Mouse (Mus musculus): ENCODE data around the gene Hist1h2ac.

The Hist1h2ac gene

DNA sequence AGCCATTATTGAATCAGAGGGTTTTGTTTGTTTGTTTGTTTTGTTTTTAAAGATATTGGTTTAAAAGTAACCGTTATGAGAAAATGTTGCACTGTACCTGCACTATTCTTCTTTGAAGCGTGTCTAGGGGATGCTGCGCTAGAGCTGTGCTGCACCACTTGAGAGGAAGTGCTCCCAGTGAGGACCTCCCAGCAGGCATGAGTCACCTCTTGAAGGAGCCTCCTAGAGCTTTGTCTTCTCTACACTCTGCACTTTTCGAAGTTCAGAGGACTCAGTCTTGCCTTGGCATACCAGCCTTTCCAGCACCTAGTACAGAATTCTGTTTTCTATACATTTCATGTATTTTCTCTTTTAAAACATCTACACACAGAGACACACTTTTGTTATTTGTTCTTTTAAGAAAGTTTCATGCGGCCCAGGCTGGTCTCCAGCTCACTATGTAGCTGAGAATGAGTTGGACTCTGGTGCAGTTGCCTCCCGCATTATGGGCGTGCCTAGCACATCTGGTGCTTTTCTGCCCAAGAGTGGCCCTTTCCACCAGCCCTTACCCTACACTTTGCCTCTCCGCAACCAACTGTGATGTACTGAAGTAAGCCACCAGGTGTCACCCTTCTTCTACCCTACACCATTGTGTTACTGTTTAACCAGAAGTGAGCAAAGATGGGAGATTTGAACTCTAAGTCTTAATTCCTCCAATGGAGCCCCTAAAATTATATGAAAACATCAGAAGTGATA, 17.2 kb upstream of the Hist1h2ac start:
- 19% methylated on average over 8 of the region's 8 CpGs for WGBS

DNA sequence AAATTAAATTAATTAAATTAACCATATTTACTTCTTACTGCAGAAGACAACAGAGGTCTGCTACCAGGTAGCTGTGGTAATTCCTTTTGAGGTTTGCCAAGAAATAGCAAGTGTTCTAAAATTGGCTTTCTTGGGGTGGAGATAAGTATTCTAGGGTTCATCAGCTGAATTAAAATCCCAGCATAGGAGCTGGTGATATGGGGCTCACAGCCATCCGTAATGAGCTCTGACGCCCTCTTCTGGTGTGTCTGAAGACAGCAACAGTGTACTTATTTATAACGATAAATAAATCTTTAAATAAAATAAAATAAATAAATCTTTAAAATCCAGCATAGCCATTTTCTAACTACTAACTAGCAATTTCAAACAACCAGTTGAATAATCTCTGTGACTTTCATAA, 16.0 kb upstream of the Hist1h2ac start:
- 54% methylated on average over 3 of the region's 3 CpGs for WGBS

DNA sequence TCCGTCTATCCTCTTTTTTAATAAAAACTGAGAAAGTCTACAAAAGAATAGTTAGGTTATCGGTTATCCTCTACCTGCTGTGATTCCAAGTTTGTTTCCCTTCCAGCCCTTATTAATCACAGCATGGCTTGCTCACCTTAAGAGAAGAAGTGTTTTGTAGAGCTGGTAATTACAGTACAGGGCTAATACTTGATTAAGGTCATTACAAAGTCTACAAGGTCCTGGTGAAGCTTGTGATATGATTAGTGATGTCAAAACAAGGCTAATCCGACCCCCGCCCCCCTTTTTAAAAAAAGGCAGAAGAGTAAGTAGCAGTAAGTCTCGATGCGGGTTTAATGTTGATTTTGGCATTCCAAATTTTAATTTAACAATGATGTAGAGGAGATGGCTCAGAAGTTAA, 15.2 kb upstream of the Hist1h2ac start:
- 42% methylated on average over 6 of the region's 6 CpGs for WGBS

DNA sequence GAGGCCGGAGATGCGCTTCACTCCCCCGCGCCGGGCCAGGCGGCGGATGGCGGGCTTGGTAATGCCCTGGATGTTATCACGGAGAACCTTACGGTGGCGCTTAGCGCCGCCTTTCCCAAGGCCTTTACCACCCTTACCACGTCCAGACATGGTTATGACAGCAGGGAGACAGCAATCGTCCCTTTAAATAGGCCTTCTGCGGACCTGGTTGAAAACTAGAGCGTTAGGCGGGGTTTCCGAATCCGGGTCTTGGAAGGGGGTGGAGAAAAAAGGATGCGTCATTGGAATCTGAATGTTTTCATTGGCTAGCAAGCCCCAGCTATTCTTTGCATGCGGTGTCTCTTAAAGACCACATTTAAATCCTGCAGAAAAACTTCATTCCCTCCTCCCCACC, 14.5 kb upstream of the Hist1h2ac start, which contains the start of gene Hist1h4c:
Gene Hist1h4c (minus strand): TSS at position 155 of the 394 bp plus-strand sequence.
- WGBS: under 1% methylated on average over 22 of the region's 22 CpGs

DNA sequence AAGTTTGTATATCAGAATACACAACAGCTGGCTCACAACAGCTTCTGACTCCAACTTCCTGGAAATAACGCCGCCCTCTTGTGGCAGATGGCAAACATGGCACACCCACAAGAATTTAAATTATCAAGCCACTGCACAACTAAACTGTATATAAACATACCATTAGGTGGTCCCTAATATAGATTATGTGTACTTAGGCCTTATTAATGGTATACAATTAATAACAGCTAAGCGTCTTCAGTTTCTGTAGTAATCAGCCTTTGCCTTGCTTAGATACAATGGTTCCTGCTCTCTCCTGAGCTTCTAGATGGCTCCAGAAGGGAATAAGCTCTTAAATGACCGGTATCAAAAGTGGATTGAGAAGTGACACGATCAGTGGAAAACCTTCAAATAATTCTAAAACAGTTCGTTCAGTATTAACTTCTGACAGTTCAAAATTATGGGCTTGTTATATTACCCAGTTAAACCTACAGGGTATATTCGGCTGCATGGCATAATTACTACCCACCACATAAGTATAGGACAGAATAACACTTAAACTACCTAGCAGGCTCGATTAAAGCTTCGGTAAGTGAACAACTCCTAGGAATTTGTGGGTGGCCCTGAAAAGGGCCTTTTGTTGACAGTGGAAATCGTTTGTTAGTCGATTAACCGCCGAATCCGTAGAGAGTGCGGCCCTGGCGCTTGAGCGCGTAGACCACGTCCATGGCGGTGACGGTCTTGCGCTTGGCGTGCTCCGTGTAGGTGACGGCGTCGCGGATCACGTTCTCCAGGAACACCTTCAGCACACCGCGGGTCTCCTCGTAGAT, 13.9 kb upstream of the Hist1h2ac start:
- under 1% methylated on average over 29 of the region's 32 CpGs for WGBS

DNA sequence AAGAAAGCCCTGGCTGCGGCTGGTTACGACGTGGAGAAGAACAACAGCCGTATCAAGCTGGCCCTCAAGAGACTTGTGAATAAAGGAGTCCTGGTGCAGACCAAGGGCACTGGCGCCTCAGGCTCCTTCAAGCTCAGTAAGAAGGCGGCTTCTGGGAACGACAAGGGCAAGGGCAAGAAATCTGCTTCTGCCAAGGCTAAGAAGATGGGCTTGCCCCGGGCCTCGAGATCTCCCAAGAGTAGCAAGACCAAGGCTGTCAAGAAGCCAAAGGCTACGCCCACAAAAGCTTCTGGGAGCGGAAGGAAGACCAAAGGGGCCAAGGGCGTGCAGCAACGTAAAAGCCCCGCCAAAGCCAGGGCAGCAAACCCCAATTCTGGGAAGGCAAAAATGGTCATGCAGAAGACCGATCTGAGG, 12.3 kb upstream of the Hist1h2ac start:
- WGBS: 65% methylated on average over 15 of the region's 15 CpGs

DNA sequence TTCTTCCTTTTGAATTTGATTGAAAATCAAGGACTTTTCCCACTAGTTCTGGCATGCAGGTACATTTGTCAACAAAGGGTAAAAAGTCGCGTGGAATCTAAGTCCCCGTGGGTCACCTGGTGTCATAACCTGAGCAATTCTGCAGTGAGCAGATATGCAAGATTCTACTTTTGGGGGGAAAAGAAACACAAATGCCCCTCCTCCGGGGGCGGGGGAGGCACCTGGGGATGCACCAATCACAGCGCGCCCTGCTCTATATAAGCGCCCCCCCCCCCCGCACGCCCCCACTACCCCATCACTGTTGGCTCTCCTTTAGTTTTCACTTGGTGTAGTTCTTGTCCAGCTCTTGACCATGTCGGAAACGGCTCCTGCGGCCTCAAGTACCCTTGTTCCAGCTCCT, 11.8 kb upstream of the Hist1h2ac start, which contains the start of gene Hist1h1t:
Gene Hist1h1t (plus strand): TSS at position 301 of the 400 bp plus-strand sequence.
- WGBS: 59% methylated on average over 13 of the region's 13 CpGs

DNA sequence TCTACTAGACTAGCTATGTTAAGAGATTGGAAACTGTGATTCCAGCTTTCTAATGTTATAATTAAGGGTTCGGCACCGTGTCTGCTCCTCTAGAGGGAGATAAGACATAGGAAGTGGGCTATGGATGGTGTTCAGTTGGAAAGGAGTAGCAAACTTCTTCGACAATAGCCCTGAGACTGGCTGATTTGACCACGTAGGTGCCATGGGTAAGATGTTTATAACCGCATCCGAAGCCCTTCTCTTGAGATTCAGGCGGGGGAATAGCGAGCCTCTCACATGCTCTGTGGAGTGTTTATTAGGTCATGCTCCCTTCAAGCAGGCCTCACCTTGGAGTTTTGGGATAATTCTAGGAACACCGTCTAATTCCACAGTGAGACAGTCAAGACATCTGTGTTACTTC, 11.2 kb upstream of the Hist1h2ac start:
- 97% methylated on average over 9 of the region's 9 CpGs for WGBS

DNA sequence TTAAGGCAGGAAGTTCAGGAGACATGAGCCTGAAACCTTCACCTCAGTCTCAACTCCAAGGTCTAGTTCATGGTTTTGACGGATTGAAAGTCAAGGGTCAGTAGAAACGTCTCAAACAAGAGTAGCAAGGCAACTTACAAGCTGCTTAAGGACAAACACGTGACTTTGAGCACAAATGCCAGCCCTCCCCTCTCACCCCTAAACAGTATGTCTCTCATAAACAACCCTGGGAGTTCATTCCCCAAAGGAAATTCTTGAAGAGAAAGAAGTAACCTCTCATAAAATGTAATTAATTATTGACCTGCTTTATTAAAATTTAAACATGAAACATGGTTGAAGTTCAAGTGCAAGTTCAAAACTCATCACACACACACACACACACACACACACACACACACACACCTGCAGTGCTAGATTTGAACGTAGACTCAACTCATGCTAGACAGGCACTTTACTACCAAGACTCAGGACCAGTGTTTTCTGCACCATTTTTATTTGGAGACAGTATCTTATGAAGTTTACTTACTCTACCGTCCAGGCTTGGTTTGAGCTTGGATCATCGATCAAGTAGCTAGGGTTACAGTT, 10.2 kb upstream of the Hist1h2ac start:
- WGBS: 86% methylated on average over 6 of the region's 6 CpGs

DNA sequence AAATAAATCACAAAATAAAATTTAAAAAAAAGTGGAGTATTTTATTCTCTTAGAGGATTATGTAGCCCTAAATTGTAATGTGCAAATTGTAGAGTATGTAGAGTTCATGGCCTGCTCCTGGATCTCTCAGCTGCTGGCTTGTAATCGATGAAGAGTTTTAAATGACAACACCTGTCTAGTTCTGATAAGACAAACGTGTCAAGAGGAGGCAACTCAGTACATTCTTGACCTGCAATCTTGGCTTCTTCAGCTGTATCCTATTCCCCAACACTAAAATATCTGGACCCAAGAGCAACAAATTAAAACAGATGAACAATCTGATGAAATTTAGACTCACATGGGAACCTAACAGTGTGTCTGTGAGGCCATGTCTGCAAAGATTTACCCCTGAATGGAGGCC, 5.7 kb upstream of the Hist1h2ac start:
- WGBS: 84% methylated on average over 2 of the region's 2 CpGs

DNA sequence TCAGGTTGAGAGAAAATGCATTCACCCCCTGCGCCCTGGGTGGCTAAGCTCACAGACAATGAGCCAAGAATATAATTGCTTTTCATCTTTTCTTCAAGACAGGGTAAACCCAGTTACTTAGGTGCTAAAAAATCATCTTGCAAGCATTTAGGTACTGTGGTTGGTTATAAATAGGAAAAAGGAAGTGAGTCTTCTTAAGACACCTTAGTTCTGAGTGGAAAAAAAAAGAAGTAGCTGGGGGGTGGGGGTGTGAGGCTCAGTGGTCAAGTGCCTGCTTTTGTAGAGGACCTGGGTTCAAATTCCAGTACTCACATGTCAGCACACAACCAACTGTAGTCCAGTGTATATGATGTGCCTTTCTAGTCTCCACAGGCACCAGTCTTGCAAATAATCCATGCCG, 5.2 kb upstream of the Hist1h2ac start:
- WGBS: 98% methylated on average over 2 of the region's 2 CpGs

DNA sequence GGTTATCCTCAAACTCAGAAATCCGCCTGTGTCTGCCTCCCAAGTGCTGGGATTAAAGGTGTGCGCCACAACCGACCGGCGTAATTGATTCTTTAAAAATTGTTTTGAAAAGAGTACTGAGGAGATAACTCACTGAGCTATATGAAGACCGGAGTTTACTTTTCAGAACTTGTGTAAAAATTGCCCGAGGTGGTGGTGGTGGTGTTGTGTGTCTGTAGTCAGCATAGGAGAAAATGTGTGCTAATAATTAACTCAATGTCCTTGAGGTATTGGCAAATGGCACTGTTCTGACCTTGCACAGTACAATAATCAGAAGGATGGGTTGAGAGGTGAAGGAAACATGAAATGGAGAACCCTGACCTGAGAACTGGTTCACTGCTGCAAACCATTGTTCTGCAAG, 4.2 kb upstream of the Hist1h2ac start:
- WGBS: 97% methylated on average over 7 of the region's 7 CpGs

DNA sequence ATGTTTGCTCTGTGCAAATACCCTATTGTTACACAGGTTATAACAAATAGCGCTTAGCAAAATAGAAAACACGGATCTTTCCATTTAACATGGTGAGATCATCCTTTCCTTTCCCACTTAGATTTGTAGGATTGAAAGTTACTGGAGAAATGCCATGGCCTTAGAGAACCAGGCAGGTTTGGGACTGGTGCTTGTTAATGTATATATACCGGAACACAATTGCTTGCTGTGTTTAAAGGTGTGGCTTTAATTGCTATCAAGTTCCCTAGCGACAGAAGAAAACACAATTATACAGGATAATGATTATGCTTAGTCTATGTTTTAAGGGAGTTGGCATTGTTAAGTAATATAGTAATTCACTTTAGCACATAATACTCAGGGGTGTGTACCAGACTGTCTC, 3.4 kb upstream of the Hist1h2ac start:
- WGBS: 79% methylated on average over 4 of the region's 4 CpGs

DNA sequence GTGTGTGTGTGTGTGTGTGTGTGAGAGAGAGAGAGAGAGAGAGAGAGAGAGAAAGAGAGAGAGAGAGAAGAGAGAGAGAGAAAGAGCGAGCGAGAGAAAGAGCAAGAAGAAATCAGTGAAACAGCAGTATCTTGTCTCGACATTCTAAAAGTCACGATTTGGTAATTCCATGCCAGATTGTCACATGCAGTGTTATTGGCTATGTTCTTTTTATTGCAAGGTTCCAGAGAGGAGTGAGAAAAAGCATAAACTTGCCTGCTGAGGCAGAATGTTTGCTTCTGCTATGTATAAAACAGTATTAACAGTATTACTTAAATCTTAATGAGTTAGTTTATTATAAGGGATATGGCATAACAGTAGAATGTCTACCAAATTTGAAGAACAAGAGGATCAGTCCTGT, 2.2 kb upstream of the Hist1h2ac start:
- 17% methylated on average over 4 of the region's 4 CpGs for WGBS

DNA sequence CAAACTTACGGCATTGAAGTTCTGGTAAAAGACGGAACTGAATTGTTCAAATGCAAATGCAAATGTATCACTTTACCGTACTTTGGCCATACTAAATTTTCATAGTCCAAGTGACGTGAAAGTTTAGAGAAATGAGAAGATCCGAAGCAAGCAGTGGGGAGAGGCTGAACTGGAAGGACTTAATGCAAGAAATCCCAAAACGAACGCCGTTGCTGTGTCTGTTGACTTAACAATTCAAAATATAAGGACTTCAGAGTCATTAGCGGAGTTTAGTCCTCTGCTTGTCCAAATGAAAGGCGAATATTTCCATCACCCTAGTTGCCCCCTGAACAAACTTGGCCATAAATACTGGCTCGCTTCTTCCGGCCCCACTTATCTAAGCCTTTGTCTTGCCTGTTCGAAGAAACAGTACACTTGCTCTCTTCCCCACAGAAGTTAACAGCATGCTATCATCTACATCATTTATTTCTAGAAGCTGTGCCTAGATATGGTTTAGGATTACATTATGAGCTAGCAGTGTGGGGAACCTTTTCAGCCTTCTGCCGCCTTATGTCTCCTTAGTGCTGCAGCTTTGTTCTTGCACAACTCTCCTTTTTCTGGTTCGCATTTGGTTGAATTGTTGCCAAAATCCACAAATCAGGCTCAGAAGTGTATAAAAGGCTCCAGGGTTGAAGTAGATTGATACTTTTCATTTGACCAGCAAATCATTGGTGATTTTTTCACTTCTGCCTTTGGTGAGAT, 1.5 kb upstream of the Hist1h2ac start:
- WGBS: 1% methylated on average over 15 of the region's 15 CpGs

DNA sequence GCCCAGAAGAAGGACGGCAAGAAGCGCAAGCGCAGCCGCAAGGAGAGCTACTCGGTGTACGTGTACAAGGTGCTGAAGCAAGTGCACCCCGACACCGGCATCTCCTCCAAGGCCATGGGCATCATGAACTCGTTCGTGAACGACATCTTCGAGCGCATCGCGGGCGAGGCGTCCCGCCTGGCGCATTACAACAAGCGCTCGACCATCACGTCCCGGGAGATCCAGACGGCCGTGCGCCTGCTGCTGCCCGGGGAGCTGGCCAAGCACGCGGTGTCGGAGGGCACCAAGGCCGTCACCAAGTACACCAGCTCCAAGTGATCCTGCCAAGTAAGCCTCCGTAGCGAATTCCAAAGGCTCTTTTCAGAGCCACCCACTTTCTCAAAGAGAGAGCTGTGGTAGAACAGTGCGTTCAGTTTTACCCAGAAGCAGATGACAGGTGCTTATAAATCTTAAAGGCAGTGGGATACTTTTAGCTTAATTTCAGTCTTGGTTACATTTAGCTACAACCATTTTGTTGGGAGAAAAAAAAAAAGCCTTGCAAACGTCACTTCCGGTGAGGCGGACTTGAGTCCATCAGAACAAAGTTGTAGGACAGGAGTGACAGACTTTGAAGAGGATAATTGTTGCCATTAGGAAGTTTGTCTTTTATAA, 672 bp upstream of the Hist1h2ac start:
- under 1% methylated on average over 18 of the region's 37 CpGs for WGBS

DNA sequence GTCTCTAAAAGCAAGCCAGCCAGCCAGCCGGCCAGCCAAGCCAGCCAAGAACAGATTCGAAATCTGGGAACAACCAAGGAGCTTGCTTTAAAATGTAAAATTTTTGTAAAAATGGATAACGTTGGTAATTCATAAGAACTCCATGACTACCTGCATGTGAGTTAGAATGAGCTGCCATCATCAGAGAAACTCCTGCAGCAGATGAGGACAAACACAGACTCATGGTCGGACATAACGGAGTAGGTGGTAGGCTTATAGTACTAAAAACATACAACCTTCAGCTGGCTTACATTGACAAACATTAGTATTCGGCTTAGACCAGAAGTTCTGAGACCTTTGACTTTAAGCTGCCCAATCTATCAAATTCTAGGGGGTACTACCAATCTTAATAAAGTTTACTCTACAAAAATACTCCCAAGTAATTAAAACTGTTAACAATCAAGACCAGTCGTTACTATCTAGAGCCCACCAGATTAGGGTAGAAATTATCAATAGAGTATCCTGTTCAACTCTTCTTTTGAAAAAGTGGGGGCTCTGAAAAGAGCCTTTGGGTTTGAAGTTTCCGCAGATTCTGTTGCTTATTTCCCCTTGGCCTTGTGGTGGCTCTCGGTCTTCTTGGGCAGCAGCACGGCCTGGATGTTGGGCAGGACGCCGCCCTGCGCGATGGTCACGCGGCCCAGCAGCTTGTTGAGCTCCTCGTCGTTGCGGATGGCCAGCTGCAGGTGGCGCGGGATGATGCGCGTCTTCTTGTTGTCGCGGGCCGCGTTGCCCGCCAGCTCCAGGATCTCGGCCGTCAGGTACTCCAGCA, 597 bp downstream of the Hist1h2ac start:
- 10% methylated on average over 16 of the region's 30 CpGs for WGBS

DNA sequence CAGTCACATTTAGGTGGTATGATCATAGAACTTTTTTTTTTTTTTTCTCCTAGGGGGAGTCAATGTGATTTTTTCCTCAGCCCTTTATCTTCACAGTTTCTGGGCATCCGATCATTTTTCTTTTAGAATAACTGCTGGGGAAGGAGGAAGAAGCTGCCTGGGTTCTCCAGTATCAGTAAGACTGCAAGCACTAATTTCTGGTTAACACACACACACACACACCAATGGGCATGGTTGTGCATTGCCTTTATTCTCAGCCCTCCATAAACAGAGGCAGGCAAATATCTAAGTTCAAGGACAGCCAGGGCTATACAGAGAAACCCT, 1.2 kb downstream of the Hist1h2ac start:
- 63% methylated on average over 1 of the region's 1 CpGs for WGBS

DNA sequence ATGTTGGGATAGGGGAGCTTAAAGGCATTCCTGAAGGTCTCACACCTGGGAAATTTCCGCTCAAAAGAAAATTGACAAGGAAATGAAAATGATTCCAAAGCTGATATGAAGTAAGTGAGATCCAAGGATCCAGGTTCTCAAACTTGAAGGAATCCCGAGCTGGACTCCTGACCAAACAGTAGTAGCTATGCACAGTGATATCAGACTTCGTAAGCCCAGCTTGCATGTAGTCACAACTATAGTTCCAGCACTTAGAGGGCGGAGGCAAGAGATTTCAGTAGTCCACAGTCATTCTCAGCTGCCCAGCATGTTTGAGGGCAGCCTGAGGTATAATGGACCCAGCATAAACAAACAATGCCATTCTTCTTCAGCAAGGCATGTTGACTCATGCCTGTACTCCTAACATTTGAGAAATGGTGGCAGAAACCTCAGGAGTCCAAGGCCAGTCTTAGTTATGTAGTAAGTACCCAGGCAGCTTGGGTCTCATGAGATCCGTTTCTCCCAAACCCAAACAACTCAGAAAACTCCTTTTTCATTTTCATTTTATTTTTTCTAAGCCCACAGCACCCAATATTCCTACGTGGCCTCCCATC, 1.7 kb downstream of the Hist1h2ac start:
- WGBS: 92% methylated on average over 6 of the region's 6 CpGs

DNA sequence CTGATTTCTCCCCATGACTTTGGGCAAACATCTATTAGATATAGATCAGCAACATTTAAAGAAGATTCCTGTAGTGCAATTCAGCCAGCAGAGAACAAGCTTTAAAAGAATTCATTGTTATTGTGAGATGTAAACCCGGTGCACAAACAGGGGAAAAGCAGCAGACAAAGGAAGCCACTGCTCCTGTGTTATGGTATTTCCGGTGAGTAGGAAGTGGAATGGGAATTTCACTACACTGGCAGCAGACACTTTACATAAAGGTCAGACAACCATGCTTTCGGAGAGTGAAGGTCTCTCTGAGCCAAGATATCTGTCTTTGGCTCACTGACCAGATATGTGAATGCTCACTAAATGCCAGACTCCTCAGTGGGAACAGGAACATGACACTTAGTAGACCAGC, 21.2 kb downstream of the Hist1h2ac start:
- 64% methylated on average over 3 of the region's 3 CpGs for WGBS

All from cerebral cortex, adult 2 months (tissue).